Comparison of ENCODE assay signal across 11 mouse cellular contexts in genomic region chr5:125745727-125746126, GRCm38 (mm10).
A peak's percentile ranks its signal among the peaks of the same experiment; 100 is the strongest.
DNase-seq lines count a peak whose midpoint lies in the region; ATAC-seq and TF ChIP-seq lines count a peak whose summit lies in the region.
"Had no signal": no experiment of that assay in that cellular context is flagged by ENCODE, and none has a peak within 500 bp of the region (broad histone marks: within the 10 kb centered on the region; RNA-seq: fewer than 3 reads in every experiment).

No protein-coding gene starts in this region.

- 66% methylated on average over 7 of the region's 7 CpGs for WGBS in hindbrain, postnatal 0 days
- 67% methylated on average over 7 of the region's 7 CpGs for WGBS in hindbrain, embryonic 13.5 days

- H3K4me1 ChIP-seq in hindbrain, postnatal 0 days (ENCODE audit: insufficient read depth, low read length): no peaks in the 10 kb centered on the region
- peaks cover 5% of the 10 kb centered on the region; the same call in 1 of the 2 replicates for H3K4me1 ChIP-seq in hindbrain, embryonic 13.5 days (replicated peaks)
- H3K4me1 ChIP-seq: megakaryocyte, embryonic 14.5 days had no signal

- H3K9ac ChIP-seq in hindbrain, postnatal 0 days (replicated peaks; ENCODE audit: low read length): no peak overlapping the region
- no peak overlapping the region for H3K9ac ChIP-seq in hindbrain, embryonic 13.5 days

- H3K27ac ChIP-seq in hindbrain, postnatal 0 days: no peak overlapping the region
- H3K27ac ChIP-seq in hindbrain, embryonic 13.5 days: no peak overlapping the region

- no peak overlapping the region for H3K4me2 ChIP-seq in hindbrain, postnatal 0 days (ENCODE audit: low read depth, low read length)
- no peak overlapping the region for H3K4me2 ChIP-seq in hindbrain, embryonic 13.5 days

- H3K4me3 ChIP-seq in hindbrain, postnatal 0 days (ENCODE audit: low read length): no peak overlapping the region
- H3K4me3 ChIP-seq in hindbrain, embryonic 13.5 days: no peak overlapping the region
- H3K4me3 ChIP-seq: megakaryocyte, embryonic 14.5 days had no signal

- no peak for ATAC-seq in hindbrain, postnatal 0 days
- ATAC-seq in hindbrain, embryonic 13.5 days (ENCODE audit: low FRiP score): no peak
- ATAC-seq in CD4-positive, CD25-positive, alpha-beta regulatory T cell, adult 4 months: no peak

- H3K9me3 ChIP-seq in hindbrain, postnatal 0 days (ENCODE audit: low read length): no peaks in the 10 kb centered on the region
- H3K9me3 ChIP-seq in hindbrain, embryonic 13.5 days: peaks cover 8% of the 10 kb centered on the region; the same call in 1 of the 2 replicates

- H3K36me3 ChIP-seq in hindbrain, postnatal 0 days (ENCODE audit: insufficient read depth, low read length): no peaks in the 10 kb centered on the region
- H3K36me3 ChIP-seq in hindbrain, embryonic 13.5 days: no peaks in the 10 kb centered on the region; the same call in 1 of the 2 replicates

- no peaks in the 10 kb centered on the region for H3K27me3 ChIP-seq in hindbrain, postnatal 0 days (ENCODE audit: insufficient read depth, low read length)
- H3K27me3 ChIP-seq in hindbrain, embryonic 13.5 days: no peaks in the 10 kb centered on the region
- H3K27me3 ChIP-seq: megakaryocyte, embryonic 14.5 days had no signal

- DNase-seq in hindbrain, postnatal 0 days (ENCODE audit: low spot score): peak; percentile 63
- peak; percentile 20 for DNase-seq in thymus, postnatal 4 days
- no peak for DNase-seq in thymus, adult 18-20 months
- DNase-seq in embryo, embryonic 11.5 days (ENCODE audit: low read depth, low spot score): peak; percentile 9
- DNase-seq in natural killer cell, adult 2 months (ENCODE audit: low spot score in 2 of 2): no peak
- DNase-seq in thymus, postnatal 0 days (ENCODE audit: low spot score): no peak
- DNase-seq: gastrocnemius, postnatal 25 days; thymus, adult 2 months had no signal

- peak; percentile 59 for TF ChIP-seq CTCF in hindbrain, postnatal 0 days (IDR thresholded peaks at IDR 0.05; ENCODE audit: low read depth)

Comparison
In these comparisons a context has a peak if more than half of its experiments do, and no peak if none do; other contexts are left out.
1. DNase-seq: peak in hindbrain, postnatal 0 days (single experiment), thymus, postnatal 4 days (single experiment) and embryo, embryonic 11.5 days (single experiment); none in thymus, adult 18-20 months (0 of 2), natural killer cell, adult 2 months (0 of 2) and thymus, postnatal 0 days (single experiment).